Mouse (Mus musculus) lung, embryonic 15.5 days (tissue): ENCODE data around the gene Cdk2ap2. TPM values are rescaled to one million over a fixed set of nuclear protein-coding genes. Genes with fewer than 3 reads are reported as not detected.

Experiments used
- ATAC-seq: fragments of 200-750 bp; cut with Nextera tagmentation; 2 replicates; pipeline ENCODE4 v1.8.0; 2017; ENCODE audit warnings: moderate number of reproducible peaks, borderline replicate concordance; ENCODE audit not compliant: low FRiP score, low TSS enrichment; ENCODE audit errors: extremely low read depth
- H3K27ac ChIP-seq: fragments of 300-500 bp; sonication (generic); 2 replicates; pipeline ENCODE4 v1.5.1; 2015; ENCODE audit warnings: moderate library complexity, mild to moderate bottlenecking, inconsistent platforms
- H3K27me3 ChIP-seq: fragments of 300-500 bp; sonication (generic); 2 replicates; pipeline ENCODE4 v1.6.1; 2015; ENCODE audit warnings: inconsistent platforms
- H3K36me3 ChIP-seq: fragments of 300-500 bp; sonication (generic); 2 replicates; pipeline ENCODE4 v1.6.1; 2015; ENCODE audit warnings: inconsistent platforms
- H3K4me1 ChIP-seq: fragments of 300-500 bp; sonication (generic); 2 replicates; pipeline ENCODE4 v1.6.1; 2015; ENCODE audit warnings: inconsistent platforms
- H3K4me2 ChIP-seq: fragments of 300-500 bp; sonication (generic); 2 replicates; pipeline ENCODE4 v1.6.1; 2015; ENCODE audit warnings: inconsistent platforms, mild to moderate bottlenecking, moderate library complexity
- H3K4me3 ChIP-seq: fragments of 300-500 bp; sonication (generic); 2 replicates; pipeline ENCODE4 v1.5.1; 2015; ENCODE audit warnings: mild to moderate bottlenecking, inconsistent platforms
- H3K9ac ChIP-seq: fragments of 300-500 bp; sonication (generic); 2 replicates; pipeline ENCODE4 v1.6.1; 2015; ENCODE audit warnings: inconsistent platforms
- H3K9me3 ChIP-seq: fragments of 300-500 bp; sonication (generic); 2 replicates; pipeline ENCODE4 v1.6.1; 2016; ENCODE audit warnings: inconsistent platforms
- WGBS: fragments of 180-500 bp; shearing (Covaris S2); methylation state at CpG from one replicate; pipeline ENCODE4 v1.1.7; 2015; 5-methylcytosine and 5-hydroxymethylcytosine counted together
- polyA plus RNA-seq: library from polyadenylated mRNA; unstranded; fragments of >200 nt; fragmentation: Nextera tagmentation; extraction: Ambion mirVana; gene quantifications from 2 replicates; pipeline ENCODE4 v1.2.1, GENCODE M21; 2015

The Cdk2ap2 gene
- polyA plus RNA-seq, 1 experiment from 2014 or later: 103 TPM

- Histone ChIP-seq H3K36me3 (peaks cover 40% of the 10 kb centered on the region), H3K4me3 (no peak overlapping the region), H3K27me3 (no peaks in the 10 kb centered on the region), H3K4me1 (peaks cover 11% of the 10 kb centered on the region; the same call in 1 of the 2 replicates), H3K9me3 (no peaks in the 10 kb centered on the region), H3K27ac (no peak overlapping the region), H3K9ac (no peak overlapping the region), H3K4me2 (no peak overlapping the region)
- no peak for ATAC-seq
- WGBS: 93% methylated on average over 26 of the region's 26 CpGs
Measured at GRCm38 (mm10) chr19:4112063-4112960, 15.3 kb downstream of the Cdk2ap2 start.

- Histone ChIP-seq H3K9me3 (no peaks in the 10 kb centered on the region), H3K4me3 (no peak overlapping the region), H3K27me3 (no peaks in the 10 kb centered on the region), H3K27ac (peak overlapping the region; percentile 34; the same call in 1 of the 2 replicates), H3K36me3 (peaks cover 50% of the 10 kb centered on the region), H3K9ac (no peak overlapping the region), H3K4me1 (peaks cover 11% of the 10 kb centered on the region; the same call in 1 of the 2 replicates), H3K4me2 (no peak overlapping the region)
- WGBS: 49% methylated on average over 13 of the region's 13 CpGs
- ATAC-seq: 0 out of 2 replicates have a peak, but pooled peaks have one; percentile 17
Measured at GRCm38 (mm10) chr19:4113186-4113805, 16.3 kb downstream of the Cdk2ap2 start.

GRCm38 (mm10) chr19:4113806-4114230 is 16.8 kb downstream of the Cdk2ap2 start:
- peak; percentile 33; the same call in 1 of the 2 replicates for ATAC-seq
- H3K4me2 ChIP-seq: no peak overlapping the region
- H3K36me3 ChIP-seq: peaks cover 51% of the 10 kb centered on the region
- no peak overlapping the region for H3K9ac ChIP-seq
- H3K4me3 ChIP-seq: no peak overlapping the region
- peaks cover 11% of the 10 kb centered on the region; the same call in 1 of the 2 replicates for H3K4me1 ChIP-seq
- no peaks in the 10 kb centered on the region for H3K9me3 ChIP-seq
- no peak overlapping the region; the same call in 1 of the 2 replicates for H3K27ac ChIP-seq
- 32% methylated on average over 5 of the region's 5 CpGs for WGBS
- no peaks in the 10 kb centered on the region for H3K27me3 ChIP-seq

GRCm38 (mm10) chr19:4114551-4114950 is 17.6 kb downstream of the Cdk2ap2 start:
- ATAC-seq: no peak
- peaks cover 53% of the 10 kb centered on the region for H3K36me3 ChIP-seq
- H3K27me3 ChIP-seq: no peaks in the 10 kb centered on the region
- H3K4me2 ChIP-seq: no peak overlapping the region
- H3K9ac ChIP-seq: no peak overlapping the region
- H3K27ac ChIP-seq: no peak overlapping the region
- no peaks in the 10 kb centered on the region for H3K9me3 ChIP-seq
- H3K4me3 ChIP-seq: no peak overlapping the region
- WGBS: 83% methylated on average over 10 of the region's 10 CpGs
- peaks cover 11% of the 10 kb centered on the region; the same call in 1 of the 2 replicates for H3K4me1 ChIP-seq

GRCm38 (mm10) chr19:4115144-4115543 is 18.2 kb downstream of the Cdk2ap2 start:
- Histone ChIP-seq H3K36me3 (peaks cover 53% of the 10 kb centered on the region), H3K9me3 (no peaks in the 10 kb centered on the region)
- 95% methylated on average over 10 of the region's 10 CpGs for WGBS

GRCm38 (mm10) chr19:4115816-4116215 is 18.8 kb downstream of the Cdk2ap2 start:
- peaks cover 53% of the 10 kb centered on the region for H3K36me3 ChIP-seq

More at GRCm38 (mm10) chr19:4115144-4115543, 18.2 kb downstream of the Cdk2ap2 start:
- no peak overlapping the region for H3K4me2 ChIP-seq
- H3K27ac ChIP-seq: no peak overlapping the region
- no peak overlapping the region for H3K9ac ChIP-seq
- peaks cover 16% of the 10 kb centered on the region for H3K4me1 ChIP-seq
- no peaks in the 10 kb centered on the region for H3K27me3 ChIP-seq
- no peak overlapping the region for H3K4me3 ChIP-seq
- ATAC-seq: no peak

GRCm38 (mm10) chr19:4117006-4117405 is 20.0 kb downstream of the Cdk2ap2 start:
- peaks cover 25% of the 10 kb centered on the region for H3K4me1 ChIP-seq
- H3K27ac ChIP-seq: no peak overlapping the region

More at GRCm38 (mm10) chr19:4115816-4116215, 18.8 kb downstream of the Cdk2ap2 start:
- no peak overlapping the region for H3K4me2 ChIP-seq
- H3K27ac ChIP-seq: no peak overlapping the region
- H3K4me3 ChIP-seq: no peak overlapping the region
- no peak for ATAC-seq
- H3K9me3 ChIP-seq: no peaks in the 10 kb centered on the region
- no peak overlapping the region for H3K9ac ChIP-seq
- H3K27me3 ChIP-seq: no peaks in the 10 kb centered on the region
- WGBS: 88% methylated on average over 11 of the region's 11 CpGs
- peaks cover 23% of the 10 kb centered on the region for H3K4me1 ChIP-seq

GRCm38 (mm10) chr19:4118350-4118749 is 21.4 kb downstream of the Cdk2ap2 start:
- no peak for ATAC-seq
- H3K36me3 ChIP-seq: peaks cover 46% of the 10 kb centered on the region
- H3K9me3 ChIP-seq: no peaks in the 10 kb centered on the region

More at GRCm38 (mm10) chr19:4117006-4117405, 20.0 kb downstream of the Cdk2ap2 start:
- no peak for ATAC-seq
- H3K36me3 ChIP-seq: peaks cover 49% of the 10 kb centered on the region
- H3K9me3 ChIP-seq: no peaks in the 10 kb centered on the region
- H3K4me3 ChIP-seq: no peak overlapping the region
- no peak overlapping the region for H3K4me2 ChIP-seq
- no peaks in the 10 kb centered on the region for H3K27me3 ChIP-seq
- no peak overlapping the region for H3K9ac ChIP-seq
- WGBS: 97% methylated on average over 7 of the region's 7 CpGs

GRCm38 (mm10) chr19:4119716-4120487 is 22.9 kb downstream of the Cdk2ap2 start:
- H3K36me3 ChIP-seq: peaks cover 35% of the 10 kb centered on the region
- peaks cover 15% of the 10 kb centered on the region for H3K4me1 ChIP-seq
- no peak overlapping the region for H3K9ac ChIP-seq
- H3K4me3 ChIP-seq: no peak overlapping the region
- ATAC-seq: no peak
- 79% methylated on average over 6 of the region's 6 CpGs for WGBS
- H3K4me2 ChIP-seq: peak overlapping the region; percentile 57; the same call in 1 of the 2 replicates
- H3K27ac ChIP-seq: no peak overlapping the region
- H3K9me3 ChIP-seq: no peaks in the 10 kb centered on the region
- no peaks in the 10 kb centered on the region for H3K27me3 ChIP-seq

More at GRCm38 (mm10) chr19:4118350-4118749, 21.4 kb downstream of the Cdk2ap2 start:
- Histone ChIP-seq H3K4me3 (no peak overlapping the region), H3K4me2 (no peak overlapping the region), H3K9ac (no peak overlapping the region), H3K4me1 (peaks cover 20% of the 10 kb centered on the region), H3K27ac (no peak overlapping the region), H3K27me3 (no peaks in the 10 kb centered on the region)
- WGBS: 95% methylated on average over 2 of the region's 2 CpGs

- peak overlapping the region; percentile 57 for H3K4me2 ChIP-seq
- WGBS: 85% methylated on average over 2 of the region's 2 CpGs
- H3K9ac ChIP-seq: no peak overlapping the region
- H3K36me3 ChIP-seq: peaks cover 29% of the 10 kb centered on the region
- H3K4me1 ChIP-seq: peaks cover 18% of the 10 kb centered on the region
- ATAC-seq: no peak
- H3K4me3 ChIP-seq: peak overlapping the region; percentile 48
- H3K9me3 ChIP-seq: no peaks in the 10 kb centered on the region
- H3K27me3 ChIP-seq: no peaks in the 10 kb centered on the region
- no peak overlapping the region for H3K27ac ChIP-seq
Measured at GRCm38 (mm10) chr19:4120496-4120895, 23.5 kb downstream of the Cdk2ap2 start.

GRCm38 (mm10) chr19:4121097-4121805 is 24.3 kb downstream of the Cdk2ap2 start:
- WGBS: 3% methylated on average over 38 of the region's 38 CpGs
- H3K4me1 ChIP-seq: peaks cover 18% of the 10 kb centered on the region
- H3K27ac ChIP-seq: peak overlapping the region; percentile 66

More at GRCm38 (mm10) chr19:4121097-4121805, 24.3 kb downstream of the Cdk2ap2 start:
- Histone ChIP-seq H3K9ac (peak overlapping the region; percentile 44), H3K36me3 (peaks cover 23% of the 10 kb centered on the region), H3K4me2 (peak overlapping the region; percentile 57), H3K4me3 (peak overlapping the region; percentile 48), H3K27me3 (no peaks in the 10 kb centered on the region), H3K9me3 (no peaks in the 10 kb centered on the region)
- ATAC-seq: peak; percentile 79
